Mouse (Mus musculus): Measurements from ENCODE around the gene Ucn2. TPM values are rescaled to one million over a fixed set of nuclear protein-coding genes. Genes with fewer than 3 reads are reported as not detected.

Ucn2 gene
- total RNA-seq, 2 experiments from 2014 or later, result 0.78 TPM; not detected in 1

GRCm38 (mm10) chr9:108991428-108992084, 5.7 kb downstream of the Ucn2 start, which contains the start of gene Pfkfb4:
Gene Pfkfb4 (plus strand): TSS chr9:108991778.
- intact Hi-C loops (cut with DNase I), result no loop called here
- DNase-seq, result peak; percentile 96

- intact Hi-C loops (cut with DNase I), result no loop called here
- no peak for DNase-seq
Measured at GRCm38 (mm10) chr9:108992085-108992469, 6.3 kb downstream of the Ucn2 start.

DNA sequence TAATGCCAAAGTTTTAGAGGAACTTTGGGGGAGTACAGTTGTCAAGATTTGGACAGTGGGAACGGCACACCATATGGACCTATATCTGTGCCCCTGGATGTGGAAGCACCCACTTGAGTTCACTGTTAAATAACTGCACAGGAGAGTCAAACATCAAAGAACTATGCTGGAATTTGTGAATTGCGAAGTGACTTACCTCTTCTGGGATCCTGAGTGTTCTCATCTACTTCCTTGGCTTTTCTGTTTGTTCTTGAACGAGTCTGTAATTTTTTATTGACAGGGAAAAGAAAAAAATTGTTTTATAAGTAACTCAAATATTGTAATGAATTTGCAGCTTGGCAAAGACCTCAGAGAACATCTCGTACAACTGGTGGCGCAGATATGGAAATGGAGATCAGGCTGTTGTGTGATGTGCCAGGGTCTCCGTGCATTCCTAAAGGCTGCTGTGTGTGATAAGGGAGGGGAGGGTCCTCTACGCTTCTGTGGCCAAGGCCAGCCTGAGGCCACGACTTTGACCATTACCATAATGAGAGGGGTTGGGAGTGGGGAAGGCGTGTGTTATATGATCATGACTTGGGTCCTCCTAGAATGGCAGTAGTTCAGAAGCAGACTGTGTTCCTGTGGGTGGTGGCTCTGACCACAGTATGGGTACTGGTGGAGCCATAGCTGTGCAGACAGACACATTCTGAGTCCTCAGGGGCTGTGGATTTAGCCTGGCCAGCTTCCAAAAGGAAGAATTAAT, 7.0 kb downstream of the Ucn2 start:
- no peak for DNase-seq
- intact Hi-C loops (cut with DNase I), result no loop called here

DNA sequence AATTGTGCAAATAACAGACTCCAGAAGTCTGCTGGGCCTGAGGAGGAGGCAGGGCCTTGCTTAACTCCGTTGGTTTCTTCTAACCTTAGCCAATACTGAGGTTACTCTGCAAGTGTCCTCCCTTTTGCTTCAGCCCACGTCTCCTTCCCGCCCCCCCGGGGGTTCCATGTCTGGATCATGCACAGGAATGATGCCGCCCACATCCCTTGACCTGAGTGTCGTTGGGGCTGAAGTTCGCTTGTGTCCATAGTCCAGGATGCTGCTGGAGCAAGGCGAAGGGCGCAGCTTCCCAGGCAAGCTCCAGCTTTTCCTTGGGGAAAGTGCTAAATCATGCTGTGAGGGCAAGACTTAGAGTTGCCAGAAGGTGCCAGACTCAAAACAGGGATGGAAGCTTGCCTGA, 10.6 kb downstream of the Ucn2 start:
- intact Hi-C loops (cut with DNase I), result no loop called here
- no peak for DNase-seq

GRCm38 (mm10) chr9:108998287-108999166, 12.7 kb downstream of the Ucn2 start:
- intact Hi-C loops (cut with DNase I), result no loop called here
- DNase-seq, result no peak

DNA sequence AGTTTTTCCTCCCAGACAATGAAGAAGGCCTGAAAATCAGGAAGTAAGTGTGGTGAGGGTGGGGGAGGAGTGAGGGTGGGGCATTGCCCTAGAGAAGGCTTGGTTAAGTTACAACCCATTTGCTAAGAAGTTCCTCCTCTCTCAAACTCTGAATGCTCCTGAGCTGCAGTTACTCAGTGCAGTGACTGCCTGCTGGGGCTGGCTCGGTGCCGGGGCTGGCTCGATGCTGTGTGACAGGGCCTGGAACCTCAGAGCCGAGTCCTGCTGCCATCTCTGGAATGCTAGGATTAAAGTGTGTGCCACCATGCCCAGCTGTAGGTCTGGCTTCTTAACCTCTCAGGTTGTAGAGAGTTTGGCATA, 13.3 kb downstream of the Ucn2 start:
- intact Hi-C loops (cut with DNase I), result no loop called here
- peak; percentile 35 for DNase-seq

DNA sequence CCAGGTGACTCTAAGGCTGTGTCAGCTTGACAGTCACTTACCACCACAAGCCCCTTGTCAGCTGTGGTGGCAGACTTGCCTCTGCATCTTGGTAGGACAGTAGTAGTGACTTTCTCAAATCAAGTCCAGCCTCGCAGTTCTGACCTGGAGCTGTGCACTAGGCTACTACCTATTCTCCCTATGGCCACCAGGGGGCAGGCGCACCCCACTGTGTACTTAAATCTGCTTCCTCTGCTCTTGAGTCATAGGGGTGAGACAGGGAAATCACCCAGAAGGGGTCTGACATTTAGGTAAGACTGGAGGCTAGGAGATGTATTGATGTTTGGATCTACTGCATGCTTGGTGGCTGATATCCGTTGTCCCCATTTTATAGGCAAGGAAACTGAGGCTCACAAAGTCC, 14.9 kb downstream of the Ucn2 start:
- intact Hi-C loops (cut with DNase I), result loop anchor here (5.0 kb wide), 1 partner anchor 57 kb away; the partner anchor contains the start of gene Trex1
- DNase-seq, result peak; percentile 62

- intact Hi-C loops (cut with DNase I), result loop anchor here (5.0 kb wide), 1 partner anchor 54 kb away; the partner anchor contains the start of gene Trex1
- DNase-seq, result peak; percentile 37
Measured at GRCm38 (mm10) chr9:109003201-109003600, 17.4 kb downstream of the Ucn2 start.

GRCm38 (mm10) chr9:109007025-109007780, 21.4 kb downstream of the Ucn2 start:
- intact Hi-C loops (cut with DNase I), result no loop called here
- DNase-seq, result no peak

- no peak for DNase-seq
- intact Hi-C loops (cut with DNase I), result no loop called here
Measured at GRCm38 (mm10) chr9:109008081-109008480, 22.3 kb downstream of the Ucn2 start.

GRCm38 (mm10) chr9:109008994-109009635, 23.3 kb downstream of the Ucn2 start:
- intact Hi-C loops (cut with DNase I), result no loop called here
- DNase-seq, result no peak

GRCm38 (mm10) chr9:109009636-109010315, 24.0 kb downstream of the Ucn2 start:
- intact Hi-C loops (cut with DNase I), result no loop called here
- DNase-seq, result peak; percentile 42

DNA sequence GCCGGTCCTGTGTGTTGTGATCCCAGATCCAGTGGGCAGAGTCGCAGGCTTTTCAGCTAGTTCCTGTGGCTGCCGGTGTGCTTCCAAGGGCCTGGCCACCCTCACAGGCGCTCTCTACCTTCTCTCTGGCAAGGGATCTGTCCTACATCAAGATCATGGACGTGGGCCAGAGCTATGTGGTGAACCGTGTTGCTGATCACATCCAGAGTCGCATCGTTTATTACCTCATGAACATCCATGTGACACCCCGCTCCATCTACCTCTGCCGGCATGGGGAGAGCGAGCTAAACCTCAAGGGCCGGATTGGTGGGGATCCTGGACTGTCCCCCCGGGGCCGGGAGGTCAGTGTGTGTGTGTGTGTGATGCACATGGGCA, 24.5 kb downstream of the Ucn2 start:
- intact Hi-C loops (cut with DNase I), result no loop called here
- no peak for DNase-seq

DNA sequence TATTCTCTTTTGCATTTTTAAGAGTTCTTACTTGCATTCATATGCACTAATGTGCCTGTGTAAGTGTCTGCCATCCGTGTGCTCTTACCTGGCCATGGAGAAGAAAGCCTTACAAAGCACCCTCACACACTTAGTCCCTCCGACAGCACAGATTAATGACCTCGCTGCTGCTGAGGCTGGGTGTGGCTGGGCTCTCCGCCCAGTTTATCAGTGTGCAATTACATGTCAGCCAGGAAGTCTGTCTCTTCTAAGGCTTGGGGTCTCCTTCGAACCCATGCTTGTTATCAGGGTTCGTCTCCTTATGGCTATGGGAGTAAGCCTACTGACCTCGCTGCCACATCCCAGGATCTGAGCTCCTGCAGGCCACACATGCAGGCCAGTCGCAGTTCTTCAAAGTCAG, 29.6 kb downstream of the Ucn2 start:
- DNase-seq, result no peak
- intact Hi-C loops (cut with DNase I), result no loop called here

DNA sequence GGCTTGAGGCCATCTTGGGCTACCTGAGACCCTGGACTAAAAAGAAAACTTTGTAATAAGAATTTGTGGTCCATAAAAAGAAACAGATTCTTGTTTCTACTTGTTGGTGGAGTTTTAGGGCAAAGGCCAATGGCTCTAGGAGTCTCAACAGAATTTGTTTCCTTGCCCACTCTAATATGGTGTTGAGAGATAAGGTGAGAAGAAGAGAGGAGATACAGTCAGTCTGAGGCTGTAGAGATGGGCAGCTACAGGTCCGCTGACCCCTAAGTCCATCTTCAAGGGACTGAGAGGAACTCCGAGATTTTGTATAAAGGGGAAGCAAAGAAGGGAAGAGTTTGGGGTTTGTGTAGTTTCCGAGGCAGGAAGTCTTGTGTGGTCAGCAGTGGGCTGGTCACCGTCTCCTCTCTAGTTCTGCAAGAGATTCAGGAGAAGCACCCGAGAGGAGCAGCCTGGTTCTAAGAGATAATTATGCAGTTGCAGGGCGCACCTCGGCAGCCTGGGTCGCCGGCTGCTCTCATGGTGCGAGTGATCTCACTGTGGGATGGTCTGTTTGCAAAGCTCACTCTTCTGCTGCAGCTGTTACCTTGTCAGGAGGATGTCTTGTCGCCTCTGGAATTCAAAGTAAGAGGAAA, 31.3 kb downstream of the Ucn2 start:
- DNase-seq, result no peak
- intact Hi-C loops (cut with DNase I), result no loop called here

- no peak for DNase-seq
- intact Hi-C loops (cut with DNase I), result no loop called here
Measured at GRCm38 (mm10) chr9:109021428-109021827, 35.6 kb downstream of the Ucn2 start.

DNA sequence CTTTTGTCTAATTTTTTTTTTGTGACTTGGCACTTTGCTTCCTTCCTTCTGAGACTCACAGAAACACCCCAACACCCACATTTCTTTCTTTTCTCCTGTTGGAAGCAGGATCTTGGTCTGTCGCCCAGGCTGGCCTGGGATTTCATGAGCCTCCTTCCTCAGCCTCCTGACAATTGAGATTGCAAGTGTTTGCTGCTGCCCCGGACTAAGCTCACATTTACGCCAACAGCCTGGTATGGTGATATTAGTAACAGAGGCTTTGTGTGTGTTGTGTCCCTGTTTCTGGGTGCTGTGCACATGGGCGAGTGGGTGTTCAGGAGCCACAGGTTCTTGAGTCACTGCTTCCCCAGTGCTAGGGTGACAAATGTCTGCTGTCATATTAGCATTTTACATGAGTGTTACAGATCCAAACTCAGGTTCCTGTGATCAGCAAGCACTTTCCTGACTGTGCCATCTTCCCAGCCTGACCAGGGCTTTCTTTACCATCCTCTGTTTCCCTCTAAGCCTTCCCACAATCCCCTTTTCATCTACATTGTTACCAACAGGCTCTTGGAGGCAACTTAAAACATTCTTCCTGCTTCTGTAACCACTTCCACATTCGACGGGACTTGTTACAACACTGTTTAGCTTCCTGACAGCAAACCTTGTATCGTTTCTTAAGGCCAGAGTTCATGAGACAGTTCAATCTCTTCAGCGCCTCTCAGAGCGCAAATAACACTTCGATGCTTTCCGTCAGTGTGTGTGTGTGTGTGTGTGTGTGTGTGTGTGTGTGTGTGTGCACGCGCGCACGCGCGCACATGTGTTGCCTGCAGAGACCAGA, 37.3 kb downstream of the Ucn2 start:
- intact Hi-C loops (cut with DNase I), result no loop called here
- DNase-seq, result no peak

DNA sequence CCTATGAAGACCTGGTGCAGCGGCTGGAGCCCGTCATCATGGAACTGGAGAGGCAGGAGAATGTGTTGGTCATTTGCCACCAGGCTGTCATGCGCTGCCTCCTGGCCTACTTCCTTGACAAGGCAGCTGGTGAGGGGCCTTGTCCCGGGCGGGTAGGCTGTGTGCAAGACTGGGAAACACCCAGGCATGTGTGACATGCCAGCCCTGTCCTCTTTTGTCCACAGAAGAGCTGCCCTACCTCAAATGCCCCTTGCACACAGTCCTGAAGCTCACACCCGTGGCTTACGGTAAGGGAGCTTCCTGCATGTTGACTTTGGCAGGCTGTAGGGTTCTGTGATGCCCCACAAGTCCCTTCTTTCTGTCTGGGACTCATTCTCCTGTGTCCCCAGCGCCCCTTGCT, 41.7 kb downstream of the Ucn2 start:
- peak; percentile 37 for DNase-seq
- intact Hi-C loops (cut with DNase I), result no loop called here

All from left cerebral cortex, postnatal 4 days (tissue).